Mouse (Mus musculus) kidney, postnatal 36 days (tissue): ENCODE data around the gene Plekha7.

Source experiments
- DNase-seq, 2 experiments: peaks; one replicate each; pipeline ENCODE4 v3.0.0; 2021 to 2022; ENCODE audit warnings: mixed read lengths in 2 of 2

Gene Plekha7

DNA sequence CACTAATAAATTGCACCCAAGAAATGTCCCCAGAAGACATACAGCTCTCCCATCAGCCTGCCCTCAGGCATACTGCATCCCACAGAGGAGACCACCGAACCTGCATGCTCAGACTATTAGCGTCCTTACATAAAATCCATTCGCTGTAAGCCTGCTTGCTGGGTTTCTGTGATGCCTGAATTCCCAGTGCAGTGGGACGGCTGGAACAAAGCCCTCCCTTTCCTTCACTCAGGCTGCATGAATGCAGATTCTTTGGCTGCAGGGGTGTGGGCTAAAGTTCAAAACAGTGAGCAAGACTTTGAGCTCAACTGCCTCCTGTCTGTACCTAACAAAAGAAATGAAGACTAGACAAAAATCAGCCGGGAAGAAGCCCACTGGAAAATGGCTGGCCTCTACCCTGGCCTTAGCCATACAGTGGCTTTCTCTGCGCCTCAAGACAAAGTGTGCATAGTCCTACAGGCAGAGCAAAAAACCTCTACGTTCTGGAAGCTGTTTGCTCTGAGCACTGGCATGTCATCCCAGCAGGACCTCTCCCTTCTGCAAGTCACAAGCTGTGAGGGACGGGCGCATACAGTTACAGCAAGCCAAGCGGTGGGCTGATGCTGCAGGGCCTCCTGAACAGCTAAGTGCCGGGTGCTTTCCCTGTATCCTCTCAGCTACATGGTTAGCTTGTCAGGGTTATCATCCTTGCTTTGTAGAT is 123.7 kb downstream of the Plekha7 start:
- peak; percentile 61 to 63 for DNase-seq

GRCm38 (mm10) chr7:116182451-116182850 is 125.7 kb downstream of the Plekha7 start:
- no peak for DNase-seq

GRCm38 (mm10) chr7:116181444-116181946 is 126.7 kb downstream of the Plekha7 start:
- no peak for DNase-seq

- DNase-seq: peak; percentile 65 to 77
Observed at GRCm38 (mm10) chr7:116178916-116179315, 129.3 kb downstream of the Plekha7 start.

GRCm38 (mm10) chr7:116172774-116173173 is 135.4 kb downstream of the Plekha7 start:
- peak; percentile 32 to 42 for DNase-seq

GRCm38 (mm10) chr7:116169426-116169825 is 138.8 kb downstream of the Plekha7 start:
- no peak for DNase-seq

DNA sequence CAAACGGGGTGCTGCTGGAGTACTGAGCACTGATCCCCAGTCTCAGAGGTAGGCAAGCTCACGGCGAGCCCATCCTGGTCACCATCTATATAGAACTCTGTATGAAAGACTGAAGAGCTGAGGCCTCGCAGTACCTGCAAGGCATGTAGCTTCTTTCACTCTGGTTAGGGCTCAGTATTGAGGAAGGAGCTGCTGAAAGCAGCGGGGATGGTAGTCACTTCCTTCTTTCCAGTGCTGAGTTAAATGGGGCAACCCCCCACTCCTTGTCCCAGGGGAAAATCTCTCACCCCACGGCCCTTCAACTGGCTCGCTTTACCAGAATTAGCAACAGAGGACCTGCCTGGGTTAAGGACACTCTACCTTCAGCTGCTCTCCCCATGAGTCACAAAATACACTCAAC is 140.0 kb downstream of the Plekha7 start:
- DNase-seq: no peak

GRCm38 (mm10) chr7:116164232-116164631 is 143.9 kb downstream of the Plekha7 start:
- DNase-seq: no peak

GRCm38 (mm10) chr7:116161544-116161943 is 146.6 kb downstream of the Plekha7 start:
- peak; percentile 10 to 57 for DNase-seq

GRCm38 (mm10) chr7:116156894-116157143 is 151.4 kb downstream of the Plekha7 start:
- no peak for DNase-seq

GRCm38 (mm10) chr7:116156072-116156893 is 151.9 kb downstream of the Plekha7 start:
- no peak for DNase-seq

- no peak for DNase-seq
Observed at GRCm38 (mm10) chr7:116153781-116154368, 154.3 kb downstream of the Plekha7 start.

DNA sequence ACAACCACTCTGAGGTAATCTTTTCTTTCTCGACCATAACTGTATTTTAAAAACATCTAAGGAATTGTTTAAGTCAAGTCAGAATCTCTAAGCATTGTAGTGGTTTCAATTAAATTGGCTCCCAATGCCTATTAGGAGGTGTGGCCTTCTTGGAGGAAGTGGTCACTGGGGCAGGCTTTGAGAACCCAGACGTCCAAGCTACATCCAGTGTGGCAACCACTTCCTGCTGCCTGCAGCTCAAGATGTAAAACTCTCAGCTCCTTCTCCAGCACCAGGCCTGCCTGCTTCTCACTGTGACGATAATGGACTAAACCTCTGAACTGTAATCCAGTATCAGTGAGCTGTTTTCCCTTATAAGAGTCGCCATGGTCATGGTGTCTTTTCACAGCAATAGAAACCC is 158.6 kb downstream of the Plekha7 start:
- DNase-seq: no peak

DNA sequence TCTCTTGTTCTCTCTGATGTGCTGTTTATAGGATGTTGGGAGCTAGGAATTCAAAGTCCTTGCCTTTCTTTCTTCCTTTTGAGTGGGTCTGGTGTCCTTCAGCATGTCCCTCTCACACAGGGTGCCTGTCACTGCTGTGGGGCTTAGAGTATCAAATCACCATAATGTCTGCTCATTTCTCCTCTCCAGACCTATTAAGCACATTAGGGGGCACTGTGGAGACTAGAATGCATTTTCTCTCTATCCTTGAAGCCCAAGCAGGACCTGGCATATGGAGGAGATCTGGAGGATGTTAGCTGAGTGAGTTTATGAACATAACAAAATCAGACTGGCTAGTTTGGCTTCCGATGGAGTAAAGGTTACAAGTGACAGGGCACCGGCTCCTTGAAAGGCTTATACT is 161.1 kb downstream of the Plekha7 start:
- DNase-seq: no peak

DNA sequence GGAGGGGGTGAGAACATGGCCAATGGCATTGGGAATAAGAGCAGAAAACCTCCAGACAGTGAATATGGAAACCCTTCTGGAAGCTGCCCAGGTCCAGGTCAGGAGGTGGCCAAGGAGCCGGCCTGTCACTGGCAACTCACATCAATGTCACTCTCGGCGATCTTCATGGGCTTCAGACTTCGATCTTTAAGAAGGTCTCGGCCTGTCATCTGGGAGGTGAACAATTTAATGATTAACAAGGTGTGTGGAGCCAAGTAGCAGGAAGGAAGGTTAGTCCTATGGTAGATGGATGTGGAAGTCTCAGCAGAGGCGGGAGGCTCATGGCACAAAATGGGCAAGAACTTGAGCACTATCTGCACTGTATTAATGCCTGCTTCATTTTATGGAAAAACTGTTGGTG is 163.1 kb downstream of the Plekha7 start:
- DNase-seq: peak; percentile 54 to 72

DNA sequence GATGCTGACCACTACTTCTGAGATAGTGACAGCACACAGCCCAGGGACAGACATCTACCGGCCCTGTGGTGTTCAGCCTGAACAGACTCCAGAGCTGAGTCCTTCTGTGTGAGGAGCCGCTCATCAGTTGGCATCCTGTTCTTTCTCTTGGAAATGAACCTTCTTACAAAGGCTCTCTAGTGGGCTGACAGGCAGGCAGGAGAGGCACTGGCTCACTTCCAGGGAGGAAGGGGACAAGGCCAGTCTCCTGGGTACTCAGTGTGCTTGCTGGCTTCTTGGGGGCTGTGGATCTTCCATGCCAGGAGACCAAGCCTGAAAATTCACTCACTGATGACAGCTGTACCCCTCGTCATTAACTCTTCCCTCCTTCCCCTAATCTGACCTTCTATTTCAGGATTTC is 170.5 kb downstream of the Plekha7 start:
- no peak for DNase-seq

- DNase-seq: no peak
Observed at GRCm38 (mm10) chr7:116137149-116137548, 171.0 kb downstream of the Plekha7 start.

DNA sequence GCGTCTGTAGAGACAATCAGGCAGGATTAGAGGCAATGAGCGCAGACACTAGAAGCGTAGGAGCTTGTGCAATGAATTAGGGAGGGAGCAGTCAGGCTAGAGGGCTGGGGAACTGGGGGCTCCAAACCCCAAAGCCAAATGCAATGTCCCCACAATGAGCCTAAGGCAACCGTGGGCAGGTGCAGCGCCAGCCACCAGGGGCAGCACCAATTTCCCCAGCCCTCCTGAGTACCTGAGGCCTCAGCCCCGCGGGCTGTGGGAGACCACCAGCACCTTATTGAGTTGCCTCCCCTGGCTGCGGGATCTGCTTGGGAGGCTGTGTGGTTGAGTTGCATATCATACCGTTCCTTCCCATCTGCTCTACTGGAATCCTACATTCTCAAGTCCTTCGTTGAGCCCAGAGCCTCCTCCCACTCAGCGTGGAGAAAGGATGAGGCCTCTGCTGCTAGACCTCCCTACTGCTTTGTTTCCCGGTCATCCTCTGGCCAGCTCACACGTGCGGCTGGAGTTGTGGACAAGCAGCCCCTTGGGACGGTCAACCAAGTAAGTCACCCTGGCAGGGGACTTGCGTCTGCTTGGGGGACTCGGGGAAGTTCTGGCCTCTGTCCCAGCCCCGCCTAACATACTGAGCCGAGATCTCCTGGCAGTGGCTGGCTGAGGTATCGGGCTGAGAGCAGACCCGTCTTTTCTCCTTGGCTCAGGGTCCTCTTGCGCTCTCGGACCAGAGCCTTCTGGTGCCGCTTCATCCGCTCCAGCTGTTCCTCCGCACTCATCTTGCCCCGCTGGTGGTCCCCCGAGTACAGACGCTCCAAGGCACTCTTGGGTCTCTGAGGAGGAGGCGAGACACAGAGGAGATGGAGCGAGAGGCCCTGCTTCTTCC is 173.5 kb downstream of the Plekha7 start:
- peak in 1 of 2 experiments; percentile 12 for DNase-seq

- DNase-seq: peak; percentile 77 to 89
Observed at GRCm38 (mm10) chr7:116132078-116132477, 176.1 kb downstream of the Plekha7 start.

DNA sequence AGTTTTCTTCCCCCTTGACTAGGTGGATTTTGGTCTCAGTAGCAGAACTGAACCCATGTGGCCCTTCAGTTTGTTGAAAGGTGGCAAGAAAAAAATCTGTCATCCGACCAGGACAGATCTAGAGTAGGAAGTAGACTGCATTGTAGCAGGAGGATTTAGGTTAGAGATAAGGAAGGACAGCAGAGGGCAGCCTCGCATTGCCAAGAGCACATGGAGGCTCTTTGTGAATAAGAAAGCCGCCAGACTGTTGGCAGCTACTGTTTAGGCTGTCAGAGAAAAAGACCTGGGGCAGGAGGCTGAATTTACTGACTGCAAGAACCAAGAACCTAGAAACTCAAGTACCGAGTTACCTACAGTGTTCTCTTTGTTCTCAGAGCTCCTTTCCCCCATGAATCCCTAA is 176.8 kb downstream of the Plekha7 start:
- no peak for DNase-seq

DNA sequence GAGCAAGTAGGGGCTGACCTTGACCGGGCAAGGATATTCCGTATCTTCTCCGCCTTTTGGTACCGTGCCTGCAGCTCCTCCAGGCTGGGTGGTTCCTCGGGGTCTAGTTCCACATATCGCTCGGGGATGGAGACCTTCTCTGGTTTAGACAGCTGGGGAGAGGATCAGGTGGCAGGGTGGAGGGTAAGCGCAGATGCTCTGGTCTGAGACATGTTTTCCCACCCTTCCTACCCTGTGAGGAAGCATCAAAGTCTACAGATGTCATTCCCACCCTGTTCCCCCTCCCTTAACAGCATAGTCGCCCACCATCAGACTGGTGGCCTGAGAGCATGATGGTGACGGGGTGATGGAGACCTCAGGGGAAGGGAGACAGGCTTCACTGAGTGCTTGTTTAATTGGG is 178.8 kb downstream of the Plekha7 start:
- DNase-seq: no peak

GRCm38 (mm10) chr7:116128286-116128685 is 179.9 kb downstream of the Plekha7 start:
- no peak for DNase-seq

GRCm38 (mm10) chr7:116127052-116127451 is 181.1 kb downstream of the Plekha7 start:
- no peak for DNase-seq
